Mouse (Mus musculus): Measurements from ENCODE around the gene P2ry4.

P2ry4 gene
- long read RNA-seq, experiment 1 = 0 reads
- long read RNA-seq, experiment 2 = 0 reads

- intact Hi-C loops (cut with DNase I) = no loop called here
Measured at GRCm38 (mm10) chrX:100594791-100595190, at the start of gene P2ry4. Gene P2ry4 (minus strand): TSS chrX:100594869.

DNA sequence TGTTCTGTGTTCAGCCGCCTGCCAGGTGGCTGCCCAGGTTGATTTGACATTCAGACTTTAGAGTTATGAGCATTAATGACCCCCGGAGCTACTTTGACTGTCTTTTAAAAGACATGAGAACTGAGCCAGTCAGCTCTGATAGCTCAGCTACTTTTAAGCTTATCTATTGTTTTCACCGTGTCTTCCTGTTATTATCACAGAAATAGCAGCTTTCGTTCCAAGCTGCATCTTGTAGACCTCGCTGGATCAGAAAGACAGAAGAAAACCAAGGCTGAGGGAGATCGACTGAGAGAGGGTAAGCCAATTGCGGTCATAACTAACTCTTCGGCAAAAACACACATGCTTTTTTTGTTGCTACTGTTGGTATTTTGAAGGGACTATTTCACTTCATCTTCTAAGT lies 43.8 kb upstream of the P2ry4 start:
- intact Hi-C loops (cut with DNase I) = no loop called here

- intact Hi-C loops (cut with DNase I) = no loop called here
Measured at GRCm38 (mm10) chrX:100629076-100629475, 34.4 kb upstream of the P2ry4 start.

DNA sequence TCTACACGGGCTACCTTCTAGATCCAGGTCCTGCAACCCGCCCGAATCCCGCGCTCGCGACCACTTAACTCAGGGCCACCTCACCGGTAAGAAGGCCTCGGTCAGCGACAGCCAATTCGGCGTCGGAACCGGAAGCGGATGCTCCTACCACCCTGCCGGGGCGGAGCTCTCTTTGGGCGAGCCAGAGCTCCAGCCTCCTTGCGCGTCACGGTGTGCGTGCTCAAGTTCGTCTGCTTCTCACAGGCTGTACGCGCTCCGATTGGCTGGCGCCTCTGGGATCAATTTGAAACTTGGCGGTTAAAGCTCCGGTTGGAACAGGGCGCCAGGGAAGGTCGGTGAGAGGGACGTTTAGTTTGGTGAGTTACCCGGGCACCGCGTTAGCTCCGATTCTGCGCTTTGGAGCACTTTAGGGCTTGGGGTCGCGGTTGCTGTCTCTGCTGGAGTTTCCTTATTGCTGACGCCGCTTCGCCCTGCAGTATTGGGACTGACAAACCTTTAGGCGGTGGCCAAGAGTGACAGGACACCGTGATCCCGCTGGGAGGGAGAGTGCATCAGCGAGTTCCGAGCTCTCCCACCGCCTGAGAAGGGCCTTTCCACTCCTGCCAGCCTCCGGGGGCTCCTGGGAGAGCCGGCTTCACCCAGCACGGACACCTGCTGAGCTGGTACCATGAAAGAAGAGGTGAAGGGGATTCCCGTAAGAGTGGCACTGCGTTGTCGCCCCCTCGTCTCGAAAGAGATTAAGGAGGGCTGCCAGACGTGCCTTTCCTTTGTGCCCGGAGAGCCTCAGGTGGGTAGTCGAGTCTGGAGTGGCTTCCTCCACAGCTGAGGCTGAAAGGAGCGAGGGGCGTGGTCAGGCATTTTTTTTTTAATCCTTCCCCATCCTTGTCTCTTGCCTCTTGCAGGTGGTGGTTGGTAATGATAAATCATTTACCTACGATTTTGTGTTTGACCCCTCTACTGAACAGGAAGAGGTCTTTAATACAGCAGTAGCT lies 31.4 kb upstream of the P2ry4 start, which contains the start of gene Pdzd11:
Gene Pdzd11 (minus strand): TSS at position 767 of the 992 bp plus-strand sequence.
- intact Hi-C loops (cut with DNase I) = no loop called here

- intact Hi-C loops (cut with DNase I) = no loop called here
Measured at GRCm38 (mm10) chrX:100625546-100625801, 30.8 kb upstream of the P2ry4 start, which contains the start of gene Kif4. Gene Kif4 (plus strand): TSS chrX:100625737.

DNA sequence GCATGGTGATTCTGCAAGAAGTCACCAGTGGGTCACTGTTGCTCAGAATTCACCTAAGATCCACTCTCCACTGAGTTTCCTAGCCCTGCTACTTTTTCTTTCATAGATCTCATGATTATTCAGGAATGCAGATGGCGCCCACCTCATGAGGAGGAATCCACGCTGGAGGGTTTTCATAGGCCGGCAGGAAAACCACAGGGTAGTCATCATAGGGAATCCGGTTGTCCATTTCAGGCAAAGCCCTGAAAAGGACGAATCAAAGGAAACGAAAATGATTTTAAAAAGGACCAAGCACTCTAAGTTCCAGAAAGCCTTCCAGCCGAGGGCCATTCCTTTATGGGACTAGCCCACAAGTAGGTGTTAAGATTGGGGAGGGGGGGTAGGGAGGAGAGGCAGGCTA lies 30.5 kb upstream of the P2ry4 start:
- intact Hi-C loops (cut with DNase I) = no loop called here

DNA sequence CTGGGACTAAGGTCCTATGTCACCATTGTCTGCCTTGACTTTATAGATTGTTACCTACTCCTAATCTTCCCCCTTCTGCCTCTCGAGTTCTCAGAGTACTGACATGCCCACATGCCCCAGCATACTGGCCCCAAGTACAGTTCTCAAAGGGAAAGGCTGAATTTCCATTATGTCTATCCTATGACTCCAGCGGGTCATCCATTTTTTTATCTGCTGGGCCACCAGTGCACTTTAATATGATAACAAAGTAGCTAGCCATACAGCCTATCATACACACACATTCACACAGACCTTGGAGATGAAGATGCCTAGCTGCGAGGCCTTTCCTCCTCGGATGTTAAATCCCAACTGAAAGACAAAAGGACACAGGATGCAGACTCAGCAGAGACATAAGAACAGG lies 29.6 kb upstream of the P2ry4 start:
- intact Hi-C loops (cut with DNase I) = no loop called here

DNA sequence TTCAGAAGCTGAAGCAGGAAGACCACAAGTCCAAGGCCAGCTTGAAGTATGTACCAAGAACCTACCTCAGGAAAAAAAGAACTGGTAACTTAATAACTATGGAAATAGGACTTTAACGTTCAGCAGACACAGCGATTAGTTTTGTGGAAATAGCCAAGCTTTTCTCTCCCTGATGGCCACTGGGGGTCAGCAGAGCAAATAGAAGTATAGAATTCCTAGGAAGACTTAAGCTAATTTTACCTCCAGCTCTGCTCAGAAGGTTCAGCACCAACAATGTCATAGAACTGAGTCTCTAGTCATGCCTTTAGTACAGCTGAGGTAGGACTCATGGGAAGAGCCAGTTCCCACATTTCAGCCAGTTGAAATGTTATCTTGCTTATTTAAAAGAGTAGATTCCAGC lies 26.7 kb upstream of the P2ry4 start:
- intact Hi-C loops (cut with DNase I) = no loop called here

DNA sequence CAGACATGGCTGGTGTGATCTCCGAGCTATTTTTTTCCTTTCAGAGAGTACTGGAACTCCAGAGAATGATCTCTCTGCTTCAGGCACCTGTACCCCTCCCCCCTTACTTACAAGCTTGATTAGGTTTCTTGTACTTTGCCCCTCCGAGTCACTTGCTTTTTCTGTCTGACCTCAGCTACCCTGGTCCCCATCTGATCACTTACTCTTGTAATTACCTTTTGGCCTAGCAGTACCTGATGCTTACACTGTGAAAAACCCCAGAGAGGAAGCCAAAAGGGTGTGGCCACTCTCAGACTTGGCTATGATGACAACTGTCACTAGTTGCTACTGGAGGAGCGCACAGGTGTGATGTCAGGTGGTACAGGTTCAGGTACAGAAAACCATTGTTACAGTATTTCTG lies 23.8 kb upstream of the P2ry4 start:
- intact Hi-C loops (cut with DNase I) = no loop called here

DNA sequence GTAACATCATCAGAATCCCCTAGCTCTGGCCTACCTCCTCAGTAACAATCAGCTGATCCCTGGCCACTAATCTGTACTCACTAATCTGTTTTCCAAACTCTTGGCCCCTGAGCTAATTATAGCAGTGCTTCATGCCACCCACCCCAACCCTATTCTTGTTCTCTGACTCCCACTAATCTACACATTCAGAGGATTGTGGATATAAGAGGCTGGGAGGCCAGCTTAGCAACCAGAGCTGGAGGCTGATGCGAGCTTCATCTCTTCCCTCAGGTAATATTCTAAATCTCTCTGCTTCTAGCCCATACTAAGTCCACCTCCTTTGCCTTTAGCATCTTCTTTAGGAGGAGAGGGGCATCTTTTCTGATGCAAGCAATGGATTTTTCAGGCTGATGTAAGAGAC lies 10.6 kb upstream of the P2ry4 start, which contains the start of gene Arr3:
Gene Arr3 (plus strand): TSS at position 184 of the 400 bp plus-strand sequence.
- intact Hi-C loops (cut with DNase I) = no loop called here

- intact Hi-C loops (cut with DNase I) = no loop called here
Measured at GRCm38 (mm10) chrX:100599755-100600154, 5.1 kb upstream of the P2ry4 start.

DNA sequence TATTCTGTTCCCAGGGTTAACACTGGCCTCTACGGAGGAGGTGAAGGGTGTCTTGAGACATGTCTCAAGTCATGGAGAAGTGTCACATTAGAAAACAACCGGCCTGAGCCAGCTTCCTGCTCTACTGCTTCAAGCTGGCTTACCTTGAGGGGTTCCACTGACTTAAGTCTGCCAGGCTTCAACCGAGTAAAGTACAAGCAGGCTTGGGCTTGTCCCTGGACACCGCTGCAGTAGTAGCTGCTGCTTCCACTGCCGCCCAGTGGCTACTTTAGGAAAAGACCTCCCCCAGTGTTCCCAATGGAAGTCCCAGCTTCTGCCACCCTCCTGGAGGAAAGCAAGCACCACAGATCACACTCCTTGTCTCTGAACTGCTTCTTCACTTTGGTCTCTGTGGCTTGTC lies 2.8 kb upstream of the P2ry4 start:
- intact Hi-C loops (cut with DNase I) = no loop called here

DNA sequence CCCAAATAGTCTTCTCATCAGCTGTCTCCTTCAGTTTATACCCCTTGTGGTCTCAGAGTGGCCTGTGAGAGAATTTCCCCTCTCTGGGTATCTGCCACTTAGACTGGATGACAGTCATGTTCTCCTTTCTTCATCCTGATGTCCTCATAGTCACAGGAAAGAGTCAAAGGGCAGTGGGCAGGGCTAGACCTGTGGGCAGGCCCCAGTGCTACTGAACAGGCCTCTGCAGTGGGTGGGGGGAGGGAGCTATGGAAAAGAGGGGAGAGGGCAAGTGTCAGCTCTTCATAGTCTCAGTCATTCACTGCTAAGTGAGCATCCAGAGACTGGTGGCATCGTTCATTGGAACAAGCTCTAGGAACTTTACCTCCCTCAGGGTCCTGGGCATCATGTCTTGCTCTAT lies 22.7 kb downstream of the P2ry4 start, which contains the start of gene Awat1:
Gene Awat1 (plus strand): TSS at position 301 of the 400 bp plus-strand sequence.
- intact Hi-C loops (cut with DNase I) = no loop called here

- intact Hi-C loops (cut with DNase I) = no loop called here
Measured at GRCm38 (mm10) chrX:100565696-100566095, 29.0 kb downstream of the P2ry4 start.

GRCm38 (mm10) chrX:100556026-100556425 lies 38.6 kb downstream of the P2ry4 start:
- intact Hi-C loops (cut with DNase I) = no loop called here

All from adrenal gland (tissue).